Mouse (Mus musculus): Measurements from ENCODE around the gene Ube2dnl2.

The Ube2dnl2 gene

GRCm38 (mm10) chrX:114907282-114907681 is at the start of gene Ube2dnl2:
Gene Ube2dnl2 (plus strand): TSS chrX:114907582.
- DNase-seq (ENCODE audit: extremely low spot score, low spot score) = no peak

GRCm38 (mm10) chrX:114895489-114895888 is 11.9 kb upstream of the Ube2dnl2 start:
- no peak for DNase-seq (ENCODE audit: extremely low spot score, low spot score)

GRCm38 (mm10) chrX:114897506-114897905 is 9.9 kb upstream of the Ube2dnl2 start:
- no peak for DNase-seq (ENCODE audit: extremely low spot score, low spot score)

DNA sequence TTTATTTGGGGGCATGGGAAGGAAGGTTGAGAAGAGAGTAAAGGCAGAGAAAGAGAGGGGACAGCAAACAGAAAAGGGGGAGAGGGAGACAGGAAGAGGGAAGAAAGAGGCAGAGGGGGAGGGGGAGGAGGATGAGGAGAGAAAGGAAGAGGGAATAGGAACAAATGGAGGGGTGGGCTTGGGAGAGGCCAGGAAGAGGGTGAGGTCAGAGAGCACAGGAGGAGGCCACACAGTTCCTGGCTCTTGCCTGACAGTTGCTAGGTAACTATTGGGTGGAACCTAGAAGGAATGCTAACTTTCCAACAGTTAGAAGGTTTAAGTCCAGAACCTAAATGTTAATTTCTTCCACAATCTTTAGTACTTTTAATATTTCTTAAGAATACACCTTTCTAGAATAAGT is 4.0 kb upstream of the Ube2dnl2 start:
- DNase-seq (ENCODE audit: extremely low spot score, low spot score) = no peak

GRCm38 (mm10) chrX:114904712-114905111 is 2.7 kb upstream of the Ube2dnl2 start, which contains the start of gene Ube2dnl1:
Gene Ube2dnl1 (plus strand): TSS chrX:114905012.
- no peak for DNase-seq (ENCODE audit: extremely low spot score, low spot score)

GRCm38 (mm10) chrX:114955066-114955465 is 47.7 kb downstream of the Ube2dnl2 start:
- DNase-seq (ENCODE audit: extremely low spot score, low spot score) = no peak
